Mouse (Mus musculus) embryonic facial prominence, embryonic 12.5 days (tissue): ENCODE data around the gene Pxk. TPM values are rescaled to one million over a fixed set of nuclear protein-coding genes. Genes with fewer than 3 reads are reported as not detected.
"Not testable (repeated sequence)": the region's sequence is repeated elsewhere in the genome, so short reads cannot be mapped to it uniquely, and the experiment has no call there.

ENCODE experiments used
- ATAC-seq: fragments of 200-750 bp; cut with Nextera tagmentation; 2 replicates; pipeline ENCODE4 v1.8.0; 2017; ENCODE audit not compliant: insufficient number of reproducible peaks, insufficient read depth, low FRiP score, low TSS enrichment
- H3K27ac ChIP-seq: fragments of 300-500 bp; sonication (generic); 2 replicates; pipeline ENCODE4 v1.5.1; 2016; ENCODE audit warnings: mild to moderate bottlenecking
- H3K27me3 ChIP-seq: fragments of 300-500 bp; sonication (generic); 2 replicates; pipeline ENCODE4 v1.6.1; 2016; ENCODE audit warnings: mild to moderate bottlenecking, moderate library complexity
- H3K36me3 ChIP-seq: fragments of 300-500 bp; sonication (generic); 2 replicates; pipeline ENCODE4 v1.6.1; 2016; ENCODE audit warnings: mild to moderate bottlenecking
- H3K4me1 ChIP-seq: fragments of 300-500 bp; sonication (generic); 2 replicates; pipeline ENCODE4 v1.6.1; 2016
- H3K4me2 ChIP-seq: fragments of 300-500 bp; sonication (generic); replicated peaks from 2 replicates; pipeline ENCODE4 v1.6.1; 2016; ENCODE audit warnings: mild to moderate bottlenecking, moderate library complexity
- H3K4me3 ChIP-seq: fragments of 300-500 bp; sonication (generic); 2 replicates; pipeline ENCODE4 v1.5.1; 2016; ENCODE audit warnings: mild to moderate bottlenecking
- H3K9ac ChIP-seq: fragments of 300-500 bp; sonication (generic); 2 replicates; pipeline ENCODE4 v1.6.1; 2016; ENCODE audit warnings: mild to moderate bottlenecking, moderate library complexity
- H3K9me3 ChIP-seq: fragments of 300-500 bp; sonication (generic); 2 replicates; pipeline ENCODE4 v1.6.1; 2016; ENCODE audit warnings: mild to moderate bottlenecking, moderate library complexity
- WGBS: fragments of 180-500 bp; shearing (Covaris S2); methylation state at CpG from one replicate; pipeline ENCODE4 v1.1.7; 2016; 5-methylcytosine and 5-hydroxymethylcytosine counted together
- polyA plus RNA-seq: library from polyadenylated mRNA; unstranded; fragments of >200 nt; fragmentation: Nextera tagmentation; extraction: Ambion mirVana; gene quantifications from 2 replicates; pipeline ENCODE4 v1.2.1, GENCODE M21; 2016

Pxk gene
- polyA plus RNA-seq, 1 experiment from 2014 or later = 30.0 TPM

- 0 out of 2 replicates have a peak, but pooled peaks have one; percentile 28 for ATAC-seq
- Histone ChIP-seq H3K9me3 (no peaks in the 10 kb centered on the region), H3K4me2 (no peak overlapping the region), H3K27ac (no peak overlapping the region), H3K27me3 (no peaks in the 10 kb centered on the region), H3K4me1 (no peaks in the 10 kb centered on the region), H3K9ac (no peak overlapping the region), H3K36me3 (peaks cover 11% of the 10 kb centered on the region; the same call in 1 of the 2 replicates), H3K4me3 (no peak overlapping the region)
- 77% methylated on average over 3 of the region's 3 CpGs for WGBS
These were observed 56.1 kb downstream of the Pxk start for GRCm38 (mm10) chr14:8154072-8154471.

- H3K27ac ChIP-seq = no peak overlapping the region
- H3K27me3 ChIP-seq = no peaks in the 10 kb centered on the region
- H3K9ac ChIP-seq = no peak overlapping the region
- H3K4me1 ChIP-seq = no peaks in the 10 kb centered on the region
- WGBS = 37% methylated on average over 3 of the region's 3 CpGs
- H3K36me3 ChIP-seq = peaks cover 12% of the 10 kb centered on the region; the same call in 1 of the 2 replicates
- H3K9me3 ChIP-seq = no peaks in the 10 kb centered on the region
- no peak for ATAC-seq
- no peak overlapping the region for H3K4me2 ChIP-seq
- no peak overlapping the region for H3K4me3 ChIP-seq
These were observed 58.9 kb downstream of the Pxk start for GRCm38 (mm10) chr14:8156947-8157346.

- no peak for ATAC-seq
- Histone ChIP-seq H3K9me3 (no peaks in the 10 kb centered on the region), H3K9ac (no peak overlapping the region), H3K27ac (no peak overlapping the region), H3K4me1 (no peaks in the 10 kb centered on the region), H3K27me3 (no peaks in the 10 kb centered on the region), H3K4me2 (no peak overlapping the region), H3K36me3 (peaks cover 20% of the 10 kb centered on the region), H3K4me3 (no peak overlapping the region)
- 88% methylated on average over 3 of the region's 3 CpGs for WGBS
These were observed 60.7 kb downstream of the Pxk start for GRCm38 (mm10) chr14:8158721-8159120.

GRCm38 (mm10) chr14:8159141-8159540 lies 61.1 kb downstream of the Pxk start:
- Histone ChIP-seq H3K4me2 (no peak overlapping the region), H3K36me3 (peaks cover 23% of the 10 kb centered on the region), H3K4me3 (no peak overlapping the region), H3K4me1 (no peaks in the 10 kb centered on the region), H3K9me3 (no peaks in the 10 kb centered on the region), H3K9ac (no peak overlapping the region), H3K27me3 (no peaks in the 10 kb centered on the region), H3K27ac (no peak overlapping the region)
- 85% methylated on average over 3 of the region's 3 CpGs for WGBS
- no peak for ATAC-seq

GRCm38 (mm10) chr14:8161777-8162176 lies 63.8 kb downstream of the Pxk start:
- Histone ChIP-seq H3K9me3 (no peaks in the 10 kb centered on the region), H3K4me1 (no peaks in the 10 kb centered on the region), H3K27ac (no peak overlapping the region), H3K36me3 (peaks cover 46% of the 10 kb centered on the region), H3K9ac (no peak overlapping the region), H3K4me2 (no peak overlapping the region), H3K27me3 (no peaks in the 10 kb centered on the region), H3K4me3 (no peak overlapping the region)
- no peak for ATAC-seq
- WGBS = 84% methylated on average over 2 of the region's 2 CpGs

- ATAC-seq = no peak
- H3K9ac ChIP-seq = no peak overlapping the region
- H3K27ac ChIP-seq = no peak overlapping the region
- no peaks in the 10 kb centered on the region for H3K4me1 ChIP-seq
- H3K4me3 ChIP-seq = no peak overlapping the region
- H3K4me2 ChIP-seq = no peak overlapping the region
- H3K36me3 ChIP-seq = peaks cover 73% of the 10 kb centered on the region
- no peaks in the 10 kb centered on the region for H3K27me3 ChIP-seq
- H3K9me3 ChIP-seq = no peaks in the 10 kb centered on the region
- WGBS = 81% methylated on average over 7 of the region's 7 CpGs
These were observed 66.5 kb downstream of the Pxk start for GRCm38 (mm10) chr14:8164463-8164862.

GRCm38 (mm10) chr14:8172507-8173410 lies 74.7 kb downstream of the Pxk start, which contains the start of gene Pdhb:
Gene Pdhb, minus strand, starts transcription at chr14:8173025.
- Histone ChIP-seq H3K4me3 (peak within 1 kb of the TSS; percentile 90), H3K27ac (peak within 1 kb of the TSS; percentile 76), H3K4me2 (peak within 1 kb of the TSS; percentile 79), H3K4me1 (peaks cover 7% of the 10 kb centered on the region), H3K9ac (peak within 1 kb of the TSS; percentile 92), H3K36me3 (peaks cover 30% of the 10 kb centered on the region), H3K27me3 (no peaks in the 10 kb centered on the region), H3K9me3 (no peaks in the 10 kb centered on the region)
- under 1% methylated on average over 64 of the region's 64 CpGs for WGBS
- ATAC-seq = peak; percentile 100

- not testable (repeated sequence) for H3K9me3 ChIP-seq, H3K4me1 ChIP-seq, ATAC-seq, H3K27me3 ChIP-seq
- 20% methylated on average over 7 of the region's 7 CpGs for WGBS
- peak overlapping the region; percentile 79 for H3K4me2 ChIP-seq
- peaks cover 20% of the 10 kb centered on the region for H3K36me3 ChIP-seq
- H3K9ac ChIP-seq = peak overlapping the region; percentile 52
- H3K27ac ChIP-seq = peak overlapping the region; percentile 70
- peak overlapping the region; percentile 90 for H3K4me3 ChIP-seq
These were observed 75.7 kb downstream of the Pxk start for GRCm38 (mm10) chr14:8173542-8174250.

- H3K9me3 ChIP-seq = no peaks in the 10 kb centered on the region
- peaks cover 7% of the 10 kb centered on the region for H3K4me1 ChIP-seq
- no peak overlapping the region for H3K4me2 ChIP-seq
- H3K27me3 ChIP-seq = no peaks in the 10 kb centered on the region
- H3K9ac ChIP-seq = no peak overlapping the region
- WGBS = 83% methylated on average over 5 of the region's 5 CpGs
- H3K4me3 ChIP-seq = no peak overlapping the region
- peaks cover 11% of the 10 kb centered on the region for H3K36me3 ChIP-seq
- no peak for ATAC-seq
- no peak overlapping the region for H3K27ac ChIP-seq
These were observed 76.6 kb downstream of the Pxk start for GRCm38 (mm10) chr14:8174634-8175033.

- Histone ChIP-seq H3K9ac (no peak overlapping the region), H3K36me3 (no peaks in the 10 kb centered on the region), H3K4me1 (peaks cover 7% of the 10 kb centered on the region), H3K4me2 (no peak overlapping the region), H3K9me3 (no peaks in the 10 kb centered on the region), H3K27ac (no peak overlapping the region), H3K27me3 (no peaks in the 10 kb centered on the region), H3K4me3 (no peak overlapping the region)
- ATAC-seq = no peak
- 59% methylated on average over 5 of the region's 5 CpGs for WGBS
These were observed 78.2 kb downstream of the Pxk start for GRCm38 (mm10) chr14:8176251-8176650.

GRCm38 (mm10) chr14:8180371-8181035 lies 82.5 kb downstream of the Pxk start:
- 66% methylated on average over 4 of the region's 4 CpGs for WGBS
- Histone ChIP-seq H3K36me3 (no peaks in the 10 kb centered on the region), H3K27me3 (no peaks in the 10 kb centered on the region), H3K4me2 (no peak overlapping the region), H3K9ac (no peak overlapping the region), H3K9me3 (no peaks in the 10 kb centered on the region), H3K27ac (no peak overlapping the region), H3K4me1 (no peaks in the 10 kb centered on the region), H3K4me3 (no peak overlapping the region)
- no peak for ATAC-seq
